Mouse (Mus musculus) spleen, adult 2 months (tissue): ENCODE results near the gene Tex45. TPM values are rescaled to one million over a fixed set of nuclear protein-coding genes. Genes with fewer than 3 reads are reported as not detected.

Experiments used
- DNase-seq, 2 experiments: peaks; one replicate each; pipeline versions ENCODE4 v3.0.0 to v3.0.0-alpha.2; 2012 to 2021; ENCODE audit warnings: low spot score in 2 of 2, low read depth in 1 of 2
- H3K27ac ChIP-seq: fragments of 200-500 bp; 2 replicates; pipeline ENCODE4 v1.5.1; 2012; ENCODE audit warnings: low read length, inconsistent platforms; ENCODE audit not compliant: insufficient read depth
- H3K27me3 ChIP-seq: fragments of 200-500 bp; 2 replicates; pipeline ENCODE4 v1.6.1; 2012; ENCODE audit warnings: mild to moderate bottlenecking, moderate library complexity, low read length, inconsistent platforms; ENCODE audit not compliant: control insufficient read depth, insufficient read depth
- H3K36me3 ChIP-seq: fragments of 200-500 bp; 2 replicates; pipeline ENCODE4 v1.6.1; 2012; ENCODE audit warnings: mild to moderate bottlenecking, low read length, inconsistent platforms; ENCODE audit not compliant: control insufficient read depth, insufficient read depth
- H3K4me1 ChIP-seq: fragments of 200-500 bp; 2 replicates; pipeline ENCODE4 v1.6.1; 2011; ENCODE audit warnings: inconsistent platforms; ENCODE audit not compliant: control insufficient read depth, insufficient read depth, insufficient read length
- H3K4me3 ChIP-seq: fragments of 200-500 bp; 2 replicates; pipeline ENCODE4 v1.5.1; 2011; ENCODE audit warnings: mild to moderate bottlenecking, inconsistent platforms; ENCODE audit not compliant: insufficient read depth, insufficient read length; ENCODE audit errors: extremely low read depth
- CTCF ChIP-seq: fragments of 200-500 bp; IDR thresholded peaks from 2 replicates; pipeline ENCODE4 v1.5.1; 2011; ENCODE audit warnings: mild to moderate bottlenecking, inconsistent platforms; ENCODE audit not compliant: insufficient read depth, insufficient read length, insufficient replicate concordance; ENCODE audit errors: extremely low read depth
- POLR2A ChIP-seq: fragments of 200-500 bp; IDR thresholded peaks from 2 replicates; pipeline ENCODE4 v1.6.1; 2011; ENCODE audit warnings: low read depth, low read length, inconsistent platforms
- WGBS: fragments of 180-500 bp; shearing (Covaris S2); methylation state at CpG from one replicate; pipeline ENCODE4 v1.1.7; 2018; 5-methylcytosine and 5-hydroxymethylcytosine counted together
- polyA plus RNA-seq: library from polyadenylated mRNA; depleted of rRNA; stranded (reverse); fragments of >200 nt; gene quantifications from 2 replicates; pipeline ENCODE4 v1.2.3, GENCODE M21; 2012

Tex45 gene
- polyA plus RNA-seq, 1 experiment: 0.05 TPM

DNA sequence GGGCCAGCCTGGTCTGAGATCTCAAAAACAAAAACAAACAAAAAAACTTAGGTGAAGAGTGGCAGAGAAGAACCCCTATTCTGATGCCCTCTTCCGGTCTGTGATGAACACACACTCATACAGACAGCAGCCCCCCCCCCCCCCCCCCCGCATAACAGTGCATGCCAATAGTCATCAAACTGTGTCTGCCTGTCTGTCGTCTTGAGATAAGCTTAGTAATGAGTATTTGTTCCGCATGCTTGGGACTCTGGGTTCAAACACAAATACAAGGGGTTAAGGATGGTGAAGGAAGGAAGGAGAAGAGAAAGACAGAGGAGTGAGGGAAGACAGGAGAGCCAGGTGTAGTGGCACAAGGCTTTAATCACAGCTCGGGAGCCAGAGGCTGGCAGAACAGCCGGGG lies 34.2 kb upstream of the Tex45 start:
- H3K36me3 ChIP-seq: peaks cover 81% of the 10 kb centered on the region
- H3K4me3 ChIP-seq: no peak overlapping the region
- TF ChIP-seq CTCF (no peak), POLR2A (no peak)
- H3K4me1 ChIP-seq: no peaks in the 10 kb centered on the region
- H3K27me3 ChIP-seq: no peaks in the 10 kb centered on the region
- WGBS: 90% methylated on average over 6 of the region's 6 CpGs
- no peak overlapping the region for H3K27ac ChIP-seq
- DNase-seq: no peak

DNA sequence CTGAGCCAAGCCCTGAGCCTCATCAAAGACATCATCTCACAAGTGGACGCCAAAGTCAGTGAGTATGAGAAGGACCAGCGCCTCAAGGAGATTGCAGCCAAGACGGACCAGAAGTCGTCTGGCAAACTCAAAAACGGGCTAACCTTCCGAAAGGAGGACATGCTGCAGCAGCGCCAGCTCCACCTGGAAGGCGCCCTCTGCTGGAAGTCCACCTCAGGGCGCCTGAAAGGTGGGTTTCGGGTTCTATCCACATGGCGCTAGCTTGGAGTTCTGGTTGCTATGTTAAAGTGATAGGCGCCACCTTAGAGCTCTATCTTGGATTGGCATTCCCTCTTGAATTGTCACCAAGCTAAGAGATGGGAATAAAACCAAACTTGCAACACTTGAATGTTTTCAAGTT lies 31.2 kb upstream of the Tex45 start:
- WGBS: 91% methylated on average over 12 of the region's 12 CpGs
- H3K27me3 ChIP-seq: no peaks in the 10 kb centered on the region
- TF ChIP-seq CTCF: peak; percentile 33; the same call in 1 of the 2 replicates
- TF ChIP-seq POLR2A: no peak
- peaks cover 73% of the 10 kb centered on the region for H3K36me3 ChIP-seq
- H3K27ac ChIP-seq: no peak overlapping the region
- no peaks in the 10 kb centered on the region for H3K4me1 ChIP-seq
- DNase-seq: no peak
- no peak overlapping the region for H3K4me3 ChIP-seq

DNA sequence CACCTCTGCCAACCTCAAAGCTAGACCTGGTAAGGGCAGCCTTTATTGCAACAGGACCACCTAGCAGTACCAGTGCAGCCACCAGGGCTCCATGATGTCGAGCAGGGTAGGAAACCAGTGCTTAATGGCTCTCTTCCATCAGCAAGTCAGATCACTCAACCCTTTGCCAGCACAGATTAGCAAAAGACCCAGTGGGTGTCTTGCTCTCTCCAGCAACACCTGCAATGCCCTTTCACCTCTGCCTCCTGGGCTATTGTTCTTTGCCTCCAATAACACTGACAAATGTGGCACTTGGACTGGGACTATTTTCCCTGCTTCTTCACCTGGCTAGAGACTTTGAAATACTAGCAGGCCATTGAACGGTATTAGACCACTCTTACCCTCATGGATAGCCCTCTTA lies 21.4 kb upstream of the Tex45 start:
- peaks cover 73% of the 10 kb centered on the region for H3K36me3 ChIP-seq
- H3K27me3 ChIP-seq: no peaks in the 10 kb centered on the region
- H3K4me1 ChIP-seq: no peaks in the 10 kb centered on the region
- TF ChIP-seq CTCF (no peak), POLR2A (no peak)
- no peak overlapping the region for H3K27ac ChIP-seq
- WGBS: 92% methylated on average over 2 of the region's 2 CpGs
- no peak for DNase-seq
- H3K4me3 ChIP-seq: no peak overlapping the region

DNA sequence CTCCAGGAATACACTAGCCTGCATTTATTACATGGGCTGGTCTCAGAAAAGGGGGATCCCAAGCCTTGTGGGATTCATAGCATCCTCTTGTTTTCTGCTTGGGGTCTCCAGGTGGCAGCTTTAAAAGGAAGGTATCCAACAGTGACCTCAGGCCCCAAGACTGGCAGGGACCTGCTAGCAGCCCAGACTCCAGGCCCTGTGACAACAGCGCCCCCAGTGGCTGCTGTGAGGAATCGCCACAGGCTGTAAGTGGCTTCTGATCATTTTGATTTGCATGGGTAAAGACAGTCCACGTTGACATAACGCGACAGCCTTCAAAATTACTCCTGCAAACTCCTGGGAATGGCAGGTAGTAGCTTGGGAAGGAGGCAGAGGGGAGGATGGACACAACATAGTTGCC lies 20.0 kb upstream of the Tex45 start:
- WGBS: 54% methylated on average over 5 of the region's 5 CpGs
- Histone ChIP-seq H3K4me3 (no peak overlapping the region), H3K36me3 (peaks cover 76% of the 10 kb centered on the region), H3K27ac (no peak overlapping the region), H3K27me3 (no peaks in the 10 kb centered on the region), H3K4me1 (no peaks in the 10 kb centered on the region)
- DNase-seq: peak; percentile 8 to 29
- TF ChIP-seq CTCF: peak; percentile 90
- no peak for TF ChIP-seq POLR2A

DNA sequence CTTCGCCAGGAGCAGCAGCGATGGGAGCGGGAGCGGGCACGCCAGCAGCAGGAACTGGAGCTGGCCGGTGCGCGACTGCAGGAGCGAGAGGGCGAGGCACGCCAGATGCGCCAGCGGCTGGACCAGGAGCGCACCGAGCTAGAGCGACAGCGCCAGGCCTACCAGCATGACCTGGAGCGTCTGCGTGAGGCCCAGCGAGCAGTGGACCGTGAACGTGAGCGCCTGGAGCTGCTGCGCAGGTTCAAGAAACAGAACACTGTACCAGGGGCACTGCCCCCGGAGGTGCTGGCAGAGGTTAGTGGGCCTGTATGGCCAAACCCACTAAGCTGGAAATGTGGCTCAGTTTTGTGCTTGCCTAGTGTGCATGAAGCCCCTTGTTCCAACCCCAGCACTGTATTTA lies 18.7 kb upstream of the Tex45 start:
- WGBS: 98% methylated on average over 25 of the region's 25 CpGs
- no peak overlapping the region for H3K27ac ChIP-seq
- peaks cover 70% of the 10 kb centered on the region for H3K36me3 ChIP-seq
- no peaks in the 10 kb centered on the region for H3K27me3 ChIP-seq
- no peaks in the 10 kb centered on the region for H3K4me1 ChIP-seq
- no peak overlapping the region for H3K4me3 ChIP-seq
- no peak for DNase-seq
- TF ChIP-seq CTCF: no peak
- no peak for TF ChIP-seq POLR2A

DNA sequence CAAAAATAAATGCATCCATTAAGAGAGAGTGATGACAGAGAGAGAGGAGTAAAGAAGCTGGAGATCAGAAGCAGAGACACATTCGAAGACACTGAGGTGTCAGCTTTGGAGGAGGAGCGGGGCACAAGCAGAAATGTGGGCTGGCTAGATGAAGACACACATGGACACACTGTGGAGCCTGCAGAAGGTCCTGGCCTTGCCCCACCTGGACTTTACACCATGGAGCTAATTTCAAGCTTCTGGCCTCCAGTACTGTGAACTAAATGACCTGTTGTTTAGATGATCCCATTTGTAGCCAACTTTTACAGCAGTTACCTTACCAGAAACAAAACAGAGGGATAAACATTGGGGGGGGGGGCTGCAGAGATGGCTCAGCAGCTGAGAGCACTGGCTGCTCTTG lies 7.4 kb upstream of the Tex45 start:
- Histone ChIP-seq H3K27ac (no peak overlapping the region), H3K27me3 (no peaks in the 10 kb centered on the region), H3K4me3 (no peak overlapping the region), H3K36me3 (no peaks in the 10 kb centered on the region), H3K4me1 (no peaks in the 10 kb centered on the region)
- WGBS: 96% methylated on average over 2 of the region's 2 CpGs
- DNase-seq: no peak
- TF ChIP-seq CTCF (no peak), POLR2A (no peak)

DNA sequence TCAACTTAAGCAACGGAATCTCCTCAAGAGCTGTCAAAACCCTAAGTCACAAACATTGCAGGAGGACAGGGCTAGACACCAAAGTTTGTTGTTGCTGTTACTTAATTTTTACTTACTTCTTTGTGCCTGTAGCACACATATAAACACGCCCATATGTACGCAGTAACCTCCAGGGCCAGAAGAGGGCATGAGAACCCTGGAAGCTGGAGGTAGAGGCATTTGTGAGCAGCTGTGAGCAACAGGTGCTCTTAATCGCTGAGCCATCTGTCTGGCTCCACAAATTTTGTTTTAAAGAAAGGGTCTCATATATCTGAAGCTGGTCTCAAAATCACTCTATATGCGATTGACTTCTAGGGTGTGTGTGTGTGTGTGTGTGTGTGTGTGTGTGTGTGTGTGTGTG lies 6.4 kb upstream of the Tex45 start:
- no peak overlapping the region for H3K27ac ChIP-seq
- H3K4me3 ChIP-seq: no peak overlapping the region
- DNase-seq: peak in 1 of 2 experiments; percentile 29
- H3K27me3 ChIP-seq: no peaks in the 10 kb centered on the region
- no peak for TF ChIP-seq CTCF
- no peak for TF ChIP-seq POLR2A
- no peaks in the 10 kb centered on the region for H3K4me1 ChIP-seq
- no peaks in the 10 kb centered on the region for H3K36me3 ChIP-seq
- 68% methylated on average over 5 of the region's 5 CpGs for WGBS
